Mouse (Mus musculus) CD4-positive, CD25-positive, alpha-beta regulatory T cell (primary cell): Measurements from ENCODE around the gene Cnst. TPM values are rescaled to one million over a fixed set of nuclear protein-coding genes. Genes with fewer than 3 reads are reported as not detected.

Experiments used
- polyA plus RNA-seq: library from polyadenylated mRNA; unstranded; fragments of 100-300 nt; shearing (Covaris generic); gene quantifications from one replicate; pipeline ENCODE4 v1.2.1, GENCODE M21; 2017

Cnst gene
- 40.1 TPM for polyA plus RNA-seq

GRCm38 (mm10) chr1:179545768-179546550 lies at the start of gene Cnst, which contains the start of gene Tfb2m:
Gene Cnst, plus strand, starts transcription at chr1:179546370.
Gene Tfb2m, minus strand, starts transcription at chr1:179546267.

GRCm38 (mm10) chr1:179517713-179518465 lies 28.3 kb upstream of the Cnst start, which contains the start of gene Smyd3:
Gene Smyd3, minus strand, starts transcription at chr1:179518041.

DNA sequence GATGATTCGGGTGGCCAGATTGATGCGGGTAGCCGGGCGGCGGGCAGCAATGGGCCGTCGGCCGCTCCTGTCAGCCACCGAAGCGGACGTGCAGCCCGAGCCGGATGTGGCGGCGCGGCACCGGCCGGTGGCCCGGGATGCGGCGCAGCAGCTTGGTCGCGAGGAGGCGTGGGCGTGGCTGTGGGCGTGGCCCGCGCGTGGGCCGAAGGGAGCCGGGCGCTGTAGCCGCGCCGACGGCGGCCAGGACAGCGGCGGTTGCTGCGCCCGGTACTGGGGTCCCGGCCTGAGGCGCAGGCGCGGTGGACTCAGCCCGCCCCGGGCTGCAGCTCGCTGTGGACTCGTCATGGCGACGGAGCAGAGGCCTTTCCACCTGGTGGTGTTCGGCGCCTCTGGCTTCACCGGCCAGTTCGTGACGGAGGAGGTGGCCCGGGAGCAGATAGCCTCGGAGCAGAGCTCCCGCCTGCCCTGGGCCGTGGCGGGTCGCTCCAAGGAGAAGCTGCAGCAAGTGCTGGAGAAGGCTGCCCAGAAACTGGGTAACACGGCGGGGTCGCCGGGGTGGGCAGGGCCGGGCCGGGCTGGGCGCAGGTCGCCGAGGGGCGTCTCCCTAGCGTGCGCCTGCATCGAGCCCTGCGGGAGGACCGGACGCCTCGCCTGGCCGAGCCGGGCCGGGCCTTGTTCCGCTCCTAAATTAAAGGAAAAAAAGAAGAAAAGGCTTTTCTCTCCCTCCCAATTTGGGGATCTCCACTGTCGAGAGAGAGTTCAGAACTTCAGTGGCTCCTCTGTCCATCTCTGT lies 122.0 kb downstream of the Cnst start, which contains the start of gene Sccpdh:
Gene Sccpdh (plus strand): TSS at position 198 of the 793 bp plus-strand sequence.

Other genes starting within 250 kb of the Cnst start
- 35.3 TPM for gene Smyd3, start 28.3 kb upstream of the Cnst start, polyA plus RNA-seq
- 27.2 TPM for gene Tfb2m, start 103 bp upstream of the Cnst start, polyA plus RNA-seq
- 8.9 TPM for gene Sccpdh, start 121.8 kb downstream of the Cnst start, polyA plus RNA-seq
- gene Kif28, start 198.9 kb downstream of the Cnst start, polyA plus RNA-seq, result not detected